Mouse (Mus musculus): ENCODE data around the gene Il20rb. TPM values are rescaled to one million over a fixed set of nuclear protein-coding genes. Genes with fewer than 3 reads are reported as not detected.

The Il20rb gene
- polyA plus RNA-seq, 1 experiment from 2014 or later = 1.1 TPM

DNA sequence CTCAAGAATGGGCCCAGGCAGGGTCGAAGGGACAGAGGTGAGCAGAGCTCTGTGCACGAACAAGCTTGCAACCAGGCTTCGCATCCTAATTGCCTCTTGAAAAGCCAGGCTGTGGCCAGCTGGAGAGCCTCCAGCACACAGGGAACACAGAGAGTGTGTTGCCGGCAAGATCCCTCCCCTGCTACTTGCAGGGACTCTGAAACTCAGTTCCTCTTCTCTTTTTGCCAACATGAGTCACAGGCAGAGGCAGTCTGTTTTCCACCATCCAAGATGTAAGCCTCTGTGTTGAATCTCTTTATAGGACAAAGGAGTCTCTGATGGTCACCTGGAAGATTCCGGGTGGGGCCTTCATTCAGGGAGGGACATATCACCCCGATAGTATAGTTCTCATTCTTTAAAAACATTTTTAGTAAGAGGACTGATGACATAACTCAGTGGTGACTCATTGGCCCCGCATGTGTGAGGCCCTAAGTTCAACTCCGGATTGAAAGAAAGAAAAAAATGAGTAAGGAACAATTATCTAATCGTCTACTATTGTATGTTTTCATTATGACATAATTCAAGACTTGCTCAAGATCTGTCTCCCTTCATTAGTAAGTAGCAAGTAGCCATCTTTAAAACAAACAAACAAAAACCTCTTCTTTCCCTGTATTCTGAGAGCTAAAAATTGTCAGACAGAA, 46.3 kb downstream of the Il20rb start:
- no peak overlapping the region for H3K27ac ChIP-seq (ENCODE audit: low read length)
- no peaks in the 10 kb centered on the region for H3K9me3 ChIP-seq (ENCODE audit: low read length)
- 0 out of 2 replicates have a peak, but pooled peaks cover 4% of the 10 kb centered on the region for H3K27me3 ChIP-seq (ENCODE audit: insufficient read depth, low read length)
- ATAC-seq (ENCODE audit: low FRiP score, low TSS enrichment) = no peak
- no peaks in the 10 kb centered on the region for H3K36me3 ChIP-seq (ENCODE audit: insufficient read depth, low read length)
- no peak overlapping the region for H3K4me3 ChIP-seq (ENCODE audit: low read length)
- H3K4me2 ChIP-seq (replicated peaks; ENCODE audit: low read depth, low read length) = no peak overlapping the region
- H3K4me1 ChIP-seq (ENCODE audit: insufficient read depth, low read length) = no peaks in the 10 kb centered on the region
- H3K9ac ChIP-seq (replicated peaks; ENCODE audit: low read length) = no peak overlapping the region
- 59% methylated on average over 9 of the region's 9 CpGs for WGBS

DNA sequence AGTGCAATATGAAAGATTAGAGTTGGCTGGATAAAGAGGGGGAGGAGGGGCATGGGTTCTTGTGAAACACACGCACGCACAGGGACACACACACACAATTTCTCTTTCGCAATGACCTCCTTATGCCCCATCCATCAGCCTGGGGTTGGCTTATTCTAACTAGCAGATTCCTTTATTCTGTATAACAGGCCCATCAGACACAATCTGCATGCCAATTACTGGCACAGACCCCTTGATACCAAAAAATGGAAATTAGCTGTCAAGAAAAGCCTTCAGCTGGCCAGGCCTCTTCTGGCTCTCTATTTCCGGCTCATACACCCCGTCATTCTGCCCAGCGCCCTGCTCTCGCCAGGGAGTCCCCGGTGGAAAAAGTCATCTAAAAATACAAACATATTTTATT, 47.1 kb downstream of the Il20rb start:
- Histone ChIP-seq H3K27ac (ENCODE audit: low read length) (no peak overlapping the region), H3K4me1 (ENCODE audit: insufficient read depth, low read length) (no peaks in the 10 kb centered on the region), H3K36me3 (ENCODE audit: insufficient read depth, low read length) (no peaks in the 10 kb centered on the region), H3K27me3 (ENCODE audit: insufficient read depth, low read length) (0 out of 2 replicates have a peak, but pooled peaks cover 4% of the 10 kb centered on the region), H3K9me3 (ENCODE audit: low read length) (no peaks in the 10 kb centered on the region), H3K9ac (replicated peaks; ENCODE audit: low read length) (no peak overlapping the region), H3K4me2 (replicated peaks; ENCODE audit: low read depth, low read length) (no peak overlapping the region), H3K4me3 (ENCODE audit: low read length) (no peak overlapping the region)
- no peak for ATAC-seq (ENCODE audit: low FRiP score, low TSS enrichment)
- 87% methylated on average over 8 of the region's 8 CpGs for WGBS

DNA sequence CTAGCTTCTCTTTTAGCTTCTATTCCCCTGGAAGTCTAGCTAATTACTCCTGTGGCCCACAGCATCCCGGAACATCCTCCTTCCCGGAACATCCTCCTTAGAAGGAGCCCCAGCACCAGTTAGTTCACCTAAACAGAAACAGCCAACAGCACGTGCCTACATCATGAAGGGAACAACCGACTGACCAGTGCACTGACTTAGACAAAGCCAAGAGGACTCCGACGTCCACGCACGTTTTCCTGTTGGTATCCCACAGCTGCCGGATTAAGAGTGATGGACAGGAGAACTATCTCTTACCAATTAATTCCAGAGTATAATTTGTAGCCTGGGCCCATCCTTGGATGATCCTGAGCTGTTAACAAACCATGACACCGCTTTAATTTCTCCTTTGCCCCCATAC, 47.6 kb downstream of the Il20rb start:
- Histone ChIP-seq H3K9ac (replicated peaks; ENCODE audit: low read length) (no peak overlapping the region), H3K4me3 (ENCODE audit: low read length) (no peak overlapping the region), H3K27ac (ENCODE audit: low read length) (no peak overlapping the region), H3K36me3 (ENCODE audit: insufficient read depth, low read length) (no peaks in the 10 kb centered on the region), H3K4me1 (ENCODE audit: insufficient read depth, low read length) (no peaks in the 10 kb centered on the region), H3K9me3 (ENCODE audit: low read length) (no peaks in the 10 kb centered on the region), H3K27me3 (ENCODE audit: insufficient read depth, low read length) (no peaks in the 10 kb centered on the region), H3K4me2 (replicated peaks; ENCODE audit: low read depth, low read length) (no peak overlapping the region)
- no peak for ATAC-seq (ENCODE audit: low FRiP score, low TSS enrichment)
- WGBS = 86% methylated on average over 10 of the region's 10 CpGs

DNA sequence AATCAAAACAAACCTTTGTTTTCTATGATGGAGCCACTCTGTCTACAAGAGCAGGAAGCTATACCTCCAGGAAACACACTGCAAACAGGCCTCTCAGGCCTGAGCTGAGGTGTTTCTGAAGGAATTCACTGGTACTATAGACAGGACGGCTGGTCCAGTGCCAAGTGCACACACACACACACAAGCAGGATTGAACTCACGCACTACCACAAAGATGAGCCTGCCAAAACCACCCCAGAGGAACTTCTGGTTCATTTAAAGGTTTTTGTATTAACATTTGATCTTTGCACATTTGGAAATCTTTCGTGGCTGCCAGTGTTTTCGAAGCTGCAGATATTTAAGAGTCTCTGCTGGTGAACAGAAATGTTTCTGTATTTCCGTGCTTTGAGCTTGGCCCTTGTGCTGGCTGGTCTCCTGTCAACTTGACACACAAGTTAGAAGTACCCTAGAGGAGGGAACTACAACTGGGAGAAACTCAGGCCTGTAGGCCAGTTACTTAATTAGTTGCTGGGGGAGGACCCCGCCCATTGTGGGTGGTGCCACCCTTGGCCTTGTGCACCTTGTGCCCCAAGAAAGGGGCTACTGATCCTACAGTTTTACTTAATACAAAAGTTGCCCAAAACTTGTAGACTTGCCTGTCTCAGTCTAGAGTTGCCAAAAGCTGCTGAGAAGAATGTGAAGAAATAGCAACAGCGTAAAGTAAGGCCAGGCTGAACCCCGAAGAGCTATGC, 49.6 kb downstream of the Il20rb start:
- H3K27ac ChIP-seq (ENCODE audit: low read length) = no peak overlapping the region
- WGBS = 81% methylated on average over 8 of the region's 8 CpGs

DNA sequence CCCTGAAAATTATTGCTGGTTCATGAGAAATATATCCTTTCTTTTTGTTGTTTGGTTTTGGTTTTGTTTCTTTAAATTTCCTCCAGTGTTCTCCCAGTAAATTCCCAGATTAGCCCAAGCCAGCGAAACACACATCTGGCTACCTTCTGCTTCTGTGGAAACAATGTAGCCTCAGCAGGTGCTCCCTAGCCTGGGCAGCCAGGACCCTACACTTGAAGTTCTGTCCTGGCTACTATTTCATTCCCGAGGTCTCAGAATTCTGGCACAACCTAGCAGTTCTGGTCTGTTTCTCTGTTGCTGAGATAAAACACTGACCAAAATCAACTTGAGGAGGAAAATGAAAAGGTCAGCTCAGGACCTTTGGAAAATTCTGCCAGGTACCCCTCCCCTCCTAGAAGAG, 55.2 kb downstream of the Il20rb start:
- no peaks in the 10 kb centered on the region for H3K27me3 ChIP-seq (ENCODE audit: insufficient read depth, low read length)
- H3K27ac ChIP-seq (ENCODE audit: low read length) = peak overlapping the region; percentile 23; the same call in 1 of the 2 replicates
- H3K4me1 ChIP-seq (ENCODE audit: insufficient read depth, low read length) = peaks cover 6% of the 10 kb centered on the region; the same call in 1 of the 2 replicates
- no peak overlapping the region for H3K4me2 ChIP-seq (replicated peaks; ENCODE audit: low read depth, low read length)
- H3K36me3 ChIP-seq (ENCODE audit: insufficient read depth, low read length) = no peaks in the 10 kb centered on the region
- H3K9me3 ChIP-seq (ENCODE audit: low read length) = no peaks in the 10 kb centered on the region
- no peak for ATAC-seq (ENCODE audit: low FRiP score, low TSS enrichment)
- H3K4me3 ChIP-seq (ENCODE audit: low read length) = no peak overlapping the region
- no peak overlapping the region for H3K9ac ChIP-seq (replicated peaks; ENCODE audit: low read length)
- WGBS = 73% methylated on average over 2 of the region's 2 CpGs

More for the DNA sequence above, 49.6 kb downstream of the Il20rb start:
- H3K9ac ChIP-seq (replicated peaks; ENCODE audit: low read length) = no peak overlapping the region
- no peaks in the 10 kb centered on the region for H3K4me1 ChIP-seq (ENCODE audit: insufficient read depth, low read length)
- no peaks in the 10 kb centered on the region for H3K27me3 ChIP-seq (ENCODE audit: insufficient read depth, low read length)
- no peaks in the 10 kb centered on the region for H3K36me3 ChIP-seq (ENCODE audit: insufficient read depth, low read length)
- no peak overlapping the region for H3K4me3 ChIP-seq (ENCODE audit: low read length)
- no peak for ATAC-seq (ENCODE audit: low FRiP score, low TSS enrichment)
- no peaks in the 10 kb centered on the region for H3K9me3 ChIP-seq (ENCODE audit: low read length)
- no peak overlapping the region for H3K4me2 ChIP-seq (replicated peaks; ENCODE audit: low read depth, low read length)

DNA sequence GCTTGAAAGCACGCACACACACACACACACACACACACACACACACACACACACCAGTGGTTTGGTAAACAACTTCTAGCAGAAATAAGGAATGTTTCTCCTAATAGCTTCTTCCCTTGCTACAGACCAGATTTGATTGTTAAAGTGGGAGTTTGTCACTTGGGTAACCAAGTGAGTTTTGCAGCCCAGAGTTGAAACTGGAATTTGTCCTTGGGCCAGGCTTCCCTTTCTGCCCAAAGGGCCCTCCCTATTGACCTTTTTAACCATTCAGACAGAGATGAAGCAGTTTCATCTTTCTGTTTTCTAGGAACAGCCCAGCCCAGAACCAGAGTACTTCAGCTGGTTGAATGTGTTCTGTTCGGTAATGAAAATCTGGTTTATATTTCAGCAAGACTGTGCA, 55.7 kb downstream of the Il20rb start:
- Histone ChIP-seq H3K9me3 (ENCODE audit: low read length) (no peaks in the 10 kb centered on the region), H3K36me3 (ENCODE audit: insufficient read depth, low read length) (no peaks in the 10 kb centered on the region), H3K4me3 (ENCODE audit: low read length) (no peak overlapping the region), H3K27ac (ENCODE audit: low read length) (peak overlapping the region; percentile 1; the same call in 1 of the 2 replicates), H3K4me1 (ENCODE audit: insufficient read depth, low read length) (peaks cover 6% of the 10 kb centered on the region; the same call in 1 of the 2 replicates), H3K9ac (replicated peaks; ENCODE audit: low read length) (no peak overlapping the region), H3K27me3 (ENCODE audit: insufficient read depth, low read length) (no peaks in the 10 kb centered on the region), H3K4me2 (replicated peaks; ENCODE audit: low read depth, low read length) (no peak overlapping the region)
- 49% methylated on average over 2 of the region's 2 CpGs for WGBS
- ATAC-seq (ENCODE audit: low FRiP score, low TSS enrichment) = no peak

DNA sequence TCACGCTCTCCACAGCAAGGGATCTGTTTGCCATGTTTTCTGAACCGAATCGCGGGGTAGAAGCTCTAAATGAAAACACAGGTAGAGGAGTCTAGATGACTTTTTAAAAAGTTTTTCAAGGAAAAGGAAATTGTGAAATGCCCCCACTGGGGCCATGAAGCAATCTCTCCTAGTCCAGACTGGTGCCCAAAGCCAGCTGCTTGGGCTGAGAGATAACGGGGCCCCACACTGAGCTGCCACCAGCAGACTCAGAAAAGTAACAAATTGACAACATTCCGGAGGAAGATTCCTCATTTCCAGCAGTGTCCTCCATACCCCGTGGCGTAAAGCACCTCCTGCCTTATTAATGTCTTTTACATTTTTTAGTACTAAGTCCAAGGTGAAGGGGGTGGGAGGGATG, 66.9 kb downstream of the Il20rb start:
- no peak overlapping the region for H3K4me3 ChIP-seq (ENCODE audit: low read length)
- no peak for ATAC-seq (ENCODE audit: low FRiP score, low TSS enrichment)
- H3K4me1 ChIP-seq (ENCODE audit: insufficient read depth, low read length) = peaks cover 8% of the 10 kb centered on the region
- H3K36me3 ChIP-seq (ENCODE audit: insufficient read depth, low read length) = no peaks in the 10 kb centered on the region
- H3K27me3 ChIP-seq (ENCODE audit: insufficient read depth, low read length) = no peaks in the 10 kb centered on the region
- no peaks in the 10 kb centered on the region for H3K9me3 ChIP-seq (ENCODE audit: low read length)
- no peak overlapping the region for H3K27ac ChIP-seq (ENCODE audit: low read length)
- H3K9ac ChIP-seq (replicated peaks; ENCODE audit: low read length) = no peak overlapping the region
- no peak overlapping the region for H3K4me2 ChIP-seq (replicated peaks; ENCODE audit: low read depth, low read length)
- 80% methylated on average over 8 of the region's 8 CpGs for WGBS

DNA sequence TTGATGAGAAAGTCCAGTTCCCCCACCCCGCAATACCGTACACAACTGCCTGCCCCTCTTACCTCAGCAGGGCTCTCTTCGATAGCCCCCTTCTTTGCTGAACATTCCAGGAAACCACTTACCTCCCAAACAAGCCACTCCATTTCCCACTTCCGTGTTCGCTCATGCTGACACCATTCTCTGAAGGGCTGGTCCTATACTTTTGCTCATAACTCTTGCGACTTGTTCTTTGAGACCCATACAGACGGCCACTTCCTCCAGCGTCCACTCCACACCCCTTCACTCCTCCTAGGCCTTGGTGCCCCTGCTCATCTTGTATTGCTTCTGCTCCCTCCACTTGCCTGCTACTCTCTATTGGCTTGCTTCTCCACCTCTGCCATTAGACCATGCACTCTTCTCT, 67.5 kb downstream of the Il20rb start:
- H3K4me3 ChIP-seq (ENCODE audit: low read length) = no peak overlapping the region
- H3K4me1 ChIP-seq (ENCODE audit: insufficient read depth, low read length) = peaks cover 8% of the 10 kb centered on the region
- ATAC-seq (ENCODE audit: low FRiP score, low TSS enrichment) = no peak
- H3K4me2 ChIP-seq (replicated peaks; ENCODE audit: low read depth, low read length) = no peak overlapping the region
- WGBS = 81% methylated on average over 8 of the region's 8 CpGs
- H3K9me3 ChIP-seq (ENCODE audit: low read length) = no peaks in the 10 kb centered on the region
- no peak overlapping the region for H3K27ac ChIP-seq (ENCODE audit: low read length)
- H3K9ac ChIP-seq (replicated peaks; ENCODE audit: low read length) = no peak overlapping the region
- H3K36me3 ChIP-seq (ENCODE audit: insufficient read depth, low read length) = no peaks in the 10 kb centered on the region
- H3K27me3 ChIP-seq (ENCODE audit: insufficient read depth, low read length) = no peaks in the 10 kb centered on the region

DNA sequence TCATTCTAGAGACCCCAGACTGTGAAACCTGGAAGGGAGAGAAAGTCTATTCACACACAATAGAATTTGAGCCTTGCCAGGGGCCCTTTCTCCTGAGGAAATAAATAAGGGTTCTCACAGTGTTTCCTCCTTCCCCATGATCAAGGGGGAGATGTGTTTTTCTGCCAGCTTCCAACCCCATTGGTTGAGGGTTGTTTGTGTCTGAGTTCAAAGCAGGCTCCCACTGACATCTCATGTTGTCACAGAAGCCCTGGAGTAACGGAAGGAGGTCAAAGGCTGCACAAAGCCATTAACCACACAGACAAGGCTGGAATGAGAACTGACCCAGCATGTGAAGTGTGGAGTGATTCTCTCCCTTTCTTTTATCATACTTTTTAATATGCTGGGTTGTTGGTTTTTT, 69.8 kb downstream of the Il20rb start:
- H3K27ac ChIP-seq (ENCODE audit: low read length) = no peak overlapping the region
- no peaks in the 10 kb centered on the region for H3K36me3 ChIP-seq (ENCODE audit: insufficient read depth, low read length)
- ATAC-seq (ENCODE audit: low FRiP score, low TSS enrichment) = peak; percentile 80
- no peak overlapping the region for H3K4me2 ChIP-seq (replicated peaks; ENCODE audit: low read depth, low read length)
- 27% methylated on average over 1 of the region's 1 CpGs for WGBS
- peaks cover 8% of the 10 kb centered on the region for H3K4me1 ChIP-seq (ENCODE audit: insufficient read depth, low read length)
- H3K27me3 ChIP-seq (ENCODE audit: insufficient read depth, low read length) = no peaks in the 10 kb centered on the region
- no peaks in the 10 kb centered on the region for H3K9me3 ChIP-seq (ENCODE audit: low read length)
- H3K9ac ChIP-seq (replicated peaks; ENCODE audit: low read length) = no peak overlapping the region
- no peak overlapping the region for H3K4me3 ChIP-seq (ENCODE audit: low read length)

DNA sequence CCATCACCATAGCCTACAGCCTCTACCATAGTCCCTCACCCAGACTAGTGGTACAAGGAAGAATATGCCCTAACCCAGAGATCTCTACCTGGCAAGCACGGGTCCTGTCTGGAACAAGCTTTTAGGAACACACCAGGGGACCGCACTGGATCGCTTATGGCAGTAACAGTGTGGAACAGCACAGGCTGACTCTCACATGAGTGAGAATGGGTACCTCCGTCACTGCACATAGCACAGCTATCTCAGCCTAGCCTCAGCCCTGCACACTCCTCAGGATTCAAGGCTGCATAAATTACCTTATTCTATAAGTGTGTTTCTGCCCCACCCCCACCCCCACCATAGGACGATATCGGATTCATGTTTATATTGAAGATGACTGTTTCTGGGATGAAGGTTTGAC, 70.3 kb downstream of the Il20rb start:
- ATAC-seq (ENCODE audit: low FRiP score, low TSS enrichment) = peak; percentile 50; the same call in 1 of the 2 replicates
- H3K4me2 ChIP-seq (replicated peaks; ENCODE audit: low read depth, low read length) = no peak overlapping the region
- no peak overlapping the region for H3K4me3 ChIP-seq (ENCODE audit: low read length)
- peaks cover 8% of the 10 kb centered on the region for H3K4me1 ChIP-seq (ENCODE audit: insufficient read depth, low read length)
- no peaks in the 10 kb centered on the region for H3K27me3 ChIP-seq (ENCODE audit: insufficient read depth, low read length)
- H3K9me3 ChIP-seq (ENCODE audit: low read length) = no peaks in the 10 kb centered on the region
- WGBS = 57% methylated on average over 6 of the region's 6 CpGs
- H3K9ac ChIP-seq (replicated peaks; ENCODE audit: low read length) = no peak overlapping the region
- H3K27ac ChIP-seq (ENCODE audit: low read length) = 0 out of 2 replicates have a peak overlapping the region, but pooled peaks have one; percentile 20
- no peaks in the 10 kb centered on the region for H3K36me3 ChIP-seq (ENCODE audit: insufficient read depth, low read length)
